Mouse (Mus musculus) midbrain, embryonic 16.5 days (tissue): ENCODE results near the gene Pars2. TPM values are rescaled to one million over a fixed set of nuclear protein-coding genes. Genes with fewer than 3 reads are reported as not detected.
A peak's percentile ranks its signal among the peaks of the same experiment; 100 is the strongest.

Experiments used
- ATAC-seq: fragments of 200-750 bp; cut with Nextera tagmentation; 2 replicates; pipeline ENCODE4 v1.8.0; 2017; ENCODE audit warnings: moderate TSS enrichment
- H3K27ac ChIP-seq: fragments of 300-500 bp; sonication (generic); 2 replicates; pipeline ENCODE4 v1.5.1; 2014; ENCODE audit warnings: mild to moderate bottlenecking, low read length, mixed read lengths
- H3K27me3 ChIP-seq: fragments of 300-500 bp; sonication (generic); 2 replicates; pipeline ENCODE4 v1.6.1; 2014; ENCODE audit warnings: low read depth, low read length, mixed read lengths; ENCODE audit not compliant: control insufficient read depth, insufficient read depth
- H3K36me3 ChIP-seq: fragments of 300-500 bp; sonication (generic); 2 replicates; pipeline ENCODE4 v1.6.1; 2014; ENCODE audit warnings: mild to moderate bottlenecking, low read length, moderate library complexity, mixed read lengths; ENCODE audit not compliant: control insufficient read depth, insufficient read depth
- H3K4me1 ChIP-seq: fragments of 300-500 bp; sonication (generic); 2 replicates; pipeline ENCODE4 v1.6.1; 2014; ENCODE audit warnings: mild to moderate bottlenecking, low read length, mixed read lengths; ENCODE audit not compliant: control insufficient read depth, insufficient read depth
- H3K4me2 ChIP-seq: fragments of 300-500 bp; sonication (generic); 2 replicates; pipeline ENCODE4 v1.6.1; 2014; ENCODE audit warnings: mild to moderate bottlenecking, low read length, mixed read lengths
- H3K4me3 ChIP-seq: fragments of 300-500 bp; sonication (generic); 2 replicates; pipeline ENCODE4 v1.5.1; 2014; ENCODE audit warnings: low read depth, mild to moderate bottlenecking, low read length, moderate library complexity, mixed read lengths
- H3K9ac ChIP-seq: fragments of 300-500 bp; sonication (generic); 2 replicates; pipeline ENCODE4 v1.6.1; 2014; ENCODE audit warnings: low read depth, low read length, mixed read lengths
- H3K9me3 ChIP-seq: fragments of 300-500 bp; sonication (generic); replicated peaks from 2 replicates; pipeline ENCODE4 v1.6.1; 2014; ENCODE audit warnings: mild to moderate bottlenecking, low read length, mixed read lengths; ENCODE audit not compliant: control insufficient read depth, poor library complexity, severe bottlenecking
- WGBS: fragments of 180-500 bp; shearing (Covaris S2); extraction: QIAGEN DNeasy Blood & Tissue Kit; methylation state at CpG from one replicate; pipeline ENCODE4 v1.1.7; 2014; 5-methylcytosine and 5-hydroxymethylcytosine counted together
- polyA plus RNA-seq: library from polyadenylated mRNA; unstranded; fragments of >200 nt; fragmentation: Nextera tagmentation; extraction: Ambion mirVana; gene quantifications from 2 replicates; pipeline ENCODE4 v1.2.1, GENCODE M21; 2015

The Pars2 gene
- 8.9 and 9.9 TPM in 2 replicates for polyA plus RNA-seq

- Histone ChIP-seq H3K27me3 (peaks cover 10% of the 10 kb centered on the region), H3K36me3 (0 out of 2 replicates have a peak, but pooled peaks cover 3% of the 10 kb centered on the region), H3K27ac (peak within 1 kb of the TSS; percentile 79), H3K4me2 (peak within 1 kb of the TSS; percentile 97), H3K4me1 (peaks cover 7% of the 10 kb centered on the region), H3K9ac (peak within 1 kb of the TSS; percentile 80), H3K4me3 (peak within 1 kb of the TSS; percentile 72), H3K9me3 (no peaks in the 10 kb centered on the region)
- peak; percentile 97 for ATAC-seq
- 2% methylated on average over 40 of the region's 40 CpGs for WGBS
Measured at GRCm38 (mm10) chr4:106650833-106651527, at the start of gene Pars2. Gene Pars2 (plus strand): TSS chr4:106651069.

- H3K9me3 ChIP-seq = 0 out of 2 replicates have a peak, but pooled peaks cover 2% of the 10 kb centered on the region
- peak; percentile 93 for ATAC-seq
- H3K4me1 ChIP-seq = peaks cover 2% of the 10 kb centered on the region; the same call in 1 of the 2 replicates
- 43% methylated on average over 18 of the region's 18 CpGs for WGBS
- H3K4me2 ChIP-seq = peak overlapping the region; percentile 34
- no peaks in the 10 kb centered on the region for H3K36me3 ChIP-seq
- no peak overlapping the region for H3K27ac ChIP-seq
- 0 out of 2 replicates have a peak overlapping the region, but pooled peaks have one; percentile 3 for H3K9ac ChIP-seq
- H3K4me3 ChIP-seq = 0 out of 2 replicates have a peak overlapping the region, but pooled peaks have one; percentile 4
- no peaks in the 10 kb centered on the region for H3K27me3 ChIP-seq
Measured at GRCm38 (mm10) chr4:106606639-106607554, 44.0 kb upstream of the Pars2 start.

- H3K27me3 ChIP-seq = no peaks in the 10 kb centered on the region
- no peak for ATAC-seq
- no peak overlapping the region for H3K9ac ChIP-seq
- 88% methylated on average over 1 of the region's 1 CpGs for WGBS
- H3K4me1 ChIP-seq = peaks cover 2% of the 10 kb centered on the region; the same call in 1 of the 2 replicates
- H3K4me3 ChIP-seq = no peak overlapping the region
- no peaks in the 10 kb centered on the region for H3K36me3 ChIP-seq
- no peak overlapping the region for H3K4me2 ChIP-seq
- H3K27ac ChIP-seq = no peak overlapping the region
- H3K9me3 ChIP-seq = no peaks in the 10 kb centered on the region
Measured at GRCm38 (mm10) chr4:106607905-106608304, 43.0 kb upstream of the Pars2 start.

GRCm38 (mm10) chr4:106613105-106613504, 37.8 kb upstream of the Pars2 start:
- H3K4me2 ChIP-seq = no peak overlapping the region
- no peak overlapping the region for H3K27ac ChIP-seq
- no peaks in the 10 kb centered on the region for H3K36me3 ChIP-seq
- ATAC-seq = no peak
- no peaks in the 10 kb centered on the region for H3K9me3 ChIP-seq
- 84% methylated on average over 8 of the region's 8 CpGs for WGBS
- H3K9ac ChIP-seq = no peak overlapping the region
- H3K4me3 ChIP-seq = no peak overlapping the region
- peaks cover 16% of the 10 kb centered on the region for H3K4me1 ChIP-seq
- no peaks in the 10 kb centered on the region for H3K27me3 ChIP-seq

- H3K27ac ChIP-seq = no peak overlapping the region
- H3K4me1 ChIP-seq = peaks cover 16% of the 10 kb centered on the region
- H3K4me2 ChIP-seq = no peak overlapping the region
- 76% methylated on average over 3 of the region's 3 CpGs for WGBS
- H3K4me3 ChIP-seq = no peak overlapping the region
- H3K9me3 ChIP-seq = no peaks in the 10 kb centered on the region
- no peaks in the 10 kb centered on the region for H3K27me3 ChIP-seq
- no peaks in the 10 kb centered on the region for H3K36me3 ChIP-seq
- no peak for ATAC-seq
- H3K9ac ChIP-seq = no peak overlapping the region
Measured at GRCm38 (mm10) chr4:106613560-106613959, 37.3 kb upstream of the Pars2 start.

- Histone ChIP-seq H3K27ac (no peak overlapping the region), H3K9me3 (no peaks in the 10 kb centered on the region), H3K27me3 (no peaks in the 10 kb centered on the region), H3K4me1 (peaks cover 16% of the 10 kb centered on the region), H3K36me3 (no peaks in the 10 kb centered on the region), H3K9ac (no peak overlapping the region; the same call in 1 of the 2 replicates), H3K4me2 (no peak overlapping the region), H3K4me3 (no peak overlapping the region)
- 43% methylated on average over 7 of the region's 7 CpGs for WGBS
- ATAC-seq = peak; percentile 80
Measured at GRCm38 (mm10) chr4:106614180-106614797, 36.6 kb upstream of the Pars2 start.

- peaks cover 16% of the 10 kb centered on the region for H3K4me1 ChIP-seq
- 91% methylated on average over 9 of the region's 9 CpGs for WGBS
- H3K4me3 ChIP-seq = no peak overlapping the region
- no peak overlapping the region for H3K27ac ChIP-seq
- no peaks in the 10 kb centered on the region for H3K36me3 ChIP-seq
- no peak overlapping the region for H3K4me2 ChIP-seq
- ATAC-seq = no peak
- no peaks in the 10 kb centered on the region for H3K9me3 ChIP-seq
- H3K27me3 ChIP-seq = no peaks in the 10 kb centered on the region
- H3K9ac ChIP-seq = no peak overlapping the region
Measured at GRCm38 (mm10) chr4:106614881-106615280, 36.0 kb upstream of the Pars2 start.

GRCm38 (mm10) chr4:106615637-106616036, 35.2 kb upstream of the Pars2 start:
- ATAC-seq = no peak
- H3K27ac ChIP-seq = no peak overlapping the region
- H3K4me3 ChIP-seq = no peak overlapping the region
- no peaks in the 10 kb centered on the region for H3K9me3 ChIP-seq
- no peaks in the 10 kb centered on the region for H3K27me3 ChIP-seq
- no peak overlapping the region for H3K9ac ChIP-seq
- no peak overlapping the region for H3K4me2 ChIP-seq
- H3K4me1 ChIP-seq = peaks cover 16% of the 10 kb centered on the region
- WGBS = 84% methylated on average over 12 of the region's 12 CpGs
- no peaks in the 10 kb centered on the region for H3K36me3 ChIP-seq
